Mouse (Mus musculus) liver, adult 2 months (tissue): ENCODE data around the gene Zfyve1.

ENCODE experiments used
- CTCF ChIP-seq: fragments of 200-500 bp; IDR thresholded peaks from 2 replicates; pipeline ENCODE4 v1.5.1; 2011; ENCODE audit warnings: low read depth, low read length, control low read depth
- POLR2A ChIP-seq: fragments of 200-500 bp; IDR thresholded peaks from 2 replicates; pipeline ENCODE4 v1.6.1; 2011; ENCODE audit warnings: low read length, control low read depth; ENCODE audit not compliant: insufficient read depth; ENCODE audit errors: extremely low read depth

DNA sequence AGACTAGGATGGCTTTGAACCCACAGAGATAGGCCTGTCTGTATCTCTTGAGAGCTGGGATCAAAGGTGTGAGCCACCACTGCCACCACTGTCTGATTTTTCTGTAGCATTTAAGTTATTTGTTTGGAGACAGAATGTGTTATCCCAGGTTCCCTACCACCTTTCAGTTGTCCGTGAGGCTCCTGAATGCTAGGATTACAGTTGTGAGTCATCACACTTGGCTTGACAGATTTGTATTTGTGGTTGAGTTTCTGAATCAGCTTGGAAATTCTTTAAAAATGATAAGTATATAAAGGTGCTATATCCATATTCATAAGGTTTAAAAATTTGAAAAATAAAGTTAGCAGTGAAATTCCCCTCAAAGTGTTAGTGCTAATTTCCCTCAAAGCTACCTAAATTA, 46.1 kb upstream of the Zfyve1 start:
- TF ChIP-seq CTCF = no peak
- TF ChIP-seq POLR2A = no peak
